Mouse (Mus musculus) liver, embryonic 14.5 days (tissue): ENCODE data around the gene Tor1aip2.

Experiments used
- CTCF ChIP-seq: IDR thresholded peaks from 2 replicates; pipeline ENCODE4 v1.5.1; 2016; ENCODE audit warnings: antibody characterized with exemption, low read depth, control low read depth
- EP300 ChIP-seq: IDR thresholded peaks from 2 replicates; pipeline ENCODE4 v1.6.1; 2016; ENCODE audit warnings: antibody characterized with exemption, low read depth

DNA sequence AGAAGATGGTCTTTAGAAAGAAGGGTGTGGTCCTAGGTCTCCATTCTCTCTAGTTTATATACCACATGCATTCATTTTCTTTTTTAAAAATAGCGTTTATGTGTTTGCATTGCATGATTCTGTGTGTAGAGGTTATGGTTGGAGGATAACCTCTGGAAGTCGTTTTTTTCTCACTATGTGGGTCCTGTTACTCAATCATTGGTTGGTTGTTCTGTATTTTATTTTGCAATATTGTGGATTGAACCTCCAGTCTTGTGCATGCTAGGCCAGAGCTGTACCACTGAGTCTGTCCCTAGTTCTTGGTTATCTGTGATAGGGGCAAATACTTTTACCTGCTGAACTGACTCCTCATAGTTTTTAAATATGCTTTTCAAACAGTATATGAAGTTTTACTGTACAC, 23.0 kb downstream of the Tor1aip2 start:
- TF ChIP-seq CTCF: no peak
- no peak for TF ChIP-seq EP300
